Mouse (Mus musculus) lung, postnatal 36 days (tissue): ENCODE results near the gene Ksr2.
A peak's percentile ranks its signal among the peaks of the same experiment; 100 is the strongest.
"Not testable (repeated sequence)": the region's sequence is repeated elsewhere in the genome, so short reads cannot be mapped to it uniquely, and the experiment has no call there.

Source experiments
- DNase-seq: peaks from one replicate; pipeline ENCODE4 v3.0.0; 2022; ENCODE audit warnings: mixed read lengths

Gene Ksr2

DNA sequence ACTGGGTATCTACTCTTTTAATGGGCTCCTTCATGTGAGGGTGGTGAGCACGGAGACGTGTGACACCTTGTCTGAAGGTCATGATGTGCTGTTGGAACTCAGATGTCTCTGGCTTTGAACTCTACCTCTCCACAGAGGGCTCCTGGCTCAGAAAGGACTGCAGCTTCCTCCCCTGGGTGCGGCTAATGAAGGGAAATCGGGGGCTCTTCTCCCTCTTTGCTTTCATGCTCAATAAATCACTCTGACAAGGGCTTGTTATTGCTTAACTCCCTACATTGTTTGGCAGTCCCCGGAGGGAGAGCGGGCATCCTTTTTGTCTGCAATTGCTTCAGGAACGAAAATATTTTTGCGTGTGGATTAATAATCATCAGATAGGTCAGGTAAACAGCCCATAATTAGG lies 127.9 kb downstream of the Ksr2 start:
- no peak for DNase-seq

DNA sequence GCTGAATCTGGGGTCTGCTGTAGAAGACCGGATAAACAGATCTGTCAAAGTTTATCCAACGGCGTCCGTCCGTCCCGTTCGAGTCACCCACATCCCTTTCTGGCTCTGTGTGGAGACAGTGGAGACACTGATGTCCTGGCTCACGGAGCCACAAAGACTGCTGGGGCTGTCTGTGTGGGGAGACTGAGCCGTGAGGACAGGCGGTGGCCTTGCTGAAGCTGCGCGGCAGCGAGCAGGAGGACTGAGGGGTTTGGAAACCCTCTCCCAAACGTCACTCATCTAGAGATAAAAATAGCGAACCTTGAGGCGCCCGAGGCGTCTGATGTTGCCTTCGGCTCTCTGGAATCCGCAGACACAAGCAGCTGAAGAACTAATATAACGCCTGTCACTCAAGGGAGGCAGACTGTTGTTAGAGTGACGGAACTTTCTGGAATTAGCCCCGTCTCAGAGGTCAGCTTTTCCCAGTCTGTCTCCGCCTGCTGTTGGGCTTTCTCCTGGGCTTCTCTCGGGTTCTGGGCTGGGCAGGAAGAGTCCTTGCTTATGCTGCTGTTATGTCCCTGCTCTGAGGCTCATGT lies 133.0 kb downstream of the Ksr2 start:
- peak; percentile 13 for DNase-seq

DNA sequence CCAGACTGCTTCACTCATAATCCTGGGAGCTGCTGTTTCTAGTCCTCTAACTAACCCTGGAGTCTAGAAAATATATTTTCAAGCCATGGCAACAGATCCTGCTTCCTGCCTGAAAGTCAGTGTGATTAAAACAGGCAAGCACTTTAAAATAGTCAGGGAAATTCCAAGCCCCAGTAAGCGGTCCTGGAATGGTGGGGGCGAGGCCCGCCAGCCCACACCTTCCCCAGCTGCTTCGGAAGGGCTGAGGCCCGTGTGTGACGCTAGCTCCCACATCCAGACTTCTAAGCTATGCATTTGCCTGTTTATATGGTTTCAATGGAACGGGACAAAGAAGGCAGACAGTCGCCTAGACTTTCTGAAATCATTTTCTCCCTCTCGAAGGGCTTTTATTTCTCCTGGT lies 137.2 kb downstream of the Ksr2 start:
- no peak for DNase-seq

DNA sequence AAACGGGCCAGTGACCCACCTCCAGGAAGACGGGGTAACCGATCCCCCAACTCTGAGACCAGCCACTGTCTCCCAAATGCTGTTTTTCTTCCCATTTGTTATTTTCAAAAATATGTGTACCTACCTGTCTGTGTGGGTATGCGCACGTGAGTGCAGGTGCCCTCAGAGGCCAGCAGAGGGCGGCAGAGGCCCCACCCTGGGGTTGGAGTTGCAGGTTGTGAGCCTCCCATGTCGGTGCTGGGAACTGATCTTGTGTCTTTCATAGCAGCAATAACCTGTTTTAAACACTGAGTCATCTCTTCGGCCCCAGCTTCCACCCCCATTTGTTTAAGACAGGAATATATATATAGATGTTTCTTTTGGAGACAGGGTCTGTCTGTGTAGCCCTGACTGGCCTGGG lies 138.3 kb downstream of the Ksr2 start:
- DNase-seq: no peak

DNA sequence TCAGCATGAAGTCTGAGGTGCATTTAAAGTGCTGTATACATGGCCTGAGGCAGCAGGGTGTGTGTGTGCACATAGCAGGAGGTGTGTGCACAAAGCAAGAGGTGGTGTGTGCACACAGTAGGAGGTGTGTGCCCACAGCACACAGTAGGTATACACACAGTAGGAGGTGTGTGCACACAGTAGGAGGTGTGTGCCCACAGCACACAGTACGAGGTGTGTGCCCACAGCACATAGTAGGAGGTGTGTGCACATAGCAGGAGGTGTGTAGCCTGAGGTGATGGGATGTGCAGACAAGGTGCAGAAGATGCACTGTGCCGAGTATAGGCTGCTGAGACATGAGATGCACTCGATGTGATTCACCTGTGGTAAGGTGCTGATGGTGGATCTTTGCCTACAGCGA lies 140.7 kb downstream of the Ksr2 start:
- DNase-seq: no peak

DNA sequence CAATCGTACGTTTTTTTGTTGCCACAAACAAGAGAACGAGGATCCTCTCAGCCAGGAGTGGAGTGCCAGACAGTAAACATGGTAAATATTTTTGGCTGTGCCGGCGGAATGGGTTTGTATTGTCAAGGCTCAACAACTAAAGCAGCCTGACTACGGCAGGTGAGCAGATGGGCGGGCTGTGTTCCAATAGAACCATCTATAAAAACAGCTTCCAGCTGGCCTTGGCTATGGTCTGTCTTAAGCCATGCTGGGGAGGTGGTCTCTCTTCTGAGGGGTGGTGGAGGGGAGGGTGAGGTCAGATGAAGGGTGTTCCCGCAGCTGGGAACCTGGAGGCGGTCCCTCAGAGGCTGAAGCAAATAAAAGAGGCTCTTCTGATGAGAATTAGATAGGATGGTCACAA lies 142.8 kb downstream of the Ksr2 start:
- DNase-seq: no peak

DNA sequence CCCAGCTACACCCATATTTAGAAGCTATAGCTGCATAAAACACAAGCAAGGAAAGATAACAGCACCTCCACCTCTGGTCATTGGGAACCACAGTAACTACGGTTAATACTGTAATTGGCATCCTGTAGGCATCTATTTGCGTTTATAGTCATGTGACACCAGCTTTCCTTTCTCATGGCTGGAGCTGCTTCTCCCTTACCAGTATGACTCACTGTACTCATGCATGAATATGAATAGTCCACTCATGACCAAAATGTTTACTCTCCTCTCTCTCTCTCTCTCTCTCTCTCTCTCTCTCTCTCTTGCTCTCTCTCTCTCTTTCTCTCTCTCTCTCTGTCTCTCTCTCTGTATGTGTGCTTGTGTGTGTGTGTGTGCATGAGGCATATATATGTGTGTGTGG lies 147.3 kb downstream of the Ksr2 start:
- no peak for DNase-seq

DNA sequence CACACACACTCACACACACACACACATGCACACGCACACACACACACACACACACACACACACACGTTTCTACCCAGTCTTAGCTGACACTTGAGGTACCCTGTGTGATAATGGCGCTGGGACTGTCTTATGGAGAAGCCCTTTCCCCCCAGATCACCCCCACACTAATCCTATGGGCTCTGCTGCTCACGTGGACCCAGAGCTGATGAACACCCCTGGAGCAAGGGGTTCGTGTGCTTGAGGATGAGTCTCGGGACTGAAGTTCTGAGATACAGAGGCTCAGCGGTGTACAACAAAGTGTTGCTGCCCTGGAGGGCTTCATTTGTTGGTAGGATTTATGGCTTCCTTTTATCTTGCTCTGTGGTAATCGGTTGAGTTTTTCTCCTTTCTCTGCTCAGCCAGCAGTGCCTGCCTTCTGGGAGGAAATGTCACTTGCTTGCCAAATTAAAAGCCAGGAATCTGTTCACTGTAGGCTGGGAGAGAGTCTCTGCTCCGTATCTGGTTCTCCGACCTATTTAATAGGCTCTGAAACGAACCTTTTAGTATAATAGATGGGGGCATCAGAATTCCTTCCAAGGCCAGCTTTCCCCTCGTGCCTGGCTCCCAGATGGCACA lies 152.4 kb downstream of the Ksr2 start:
- DNase-seq: no peak

DNA sequence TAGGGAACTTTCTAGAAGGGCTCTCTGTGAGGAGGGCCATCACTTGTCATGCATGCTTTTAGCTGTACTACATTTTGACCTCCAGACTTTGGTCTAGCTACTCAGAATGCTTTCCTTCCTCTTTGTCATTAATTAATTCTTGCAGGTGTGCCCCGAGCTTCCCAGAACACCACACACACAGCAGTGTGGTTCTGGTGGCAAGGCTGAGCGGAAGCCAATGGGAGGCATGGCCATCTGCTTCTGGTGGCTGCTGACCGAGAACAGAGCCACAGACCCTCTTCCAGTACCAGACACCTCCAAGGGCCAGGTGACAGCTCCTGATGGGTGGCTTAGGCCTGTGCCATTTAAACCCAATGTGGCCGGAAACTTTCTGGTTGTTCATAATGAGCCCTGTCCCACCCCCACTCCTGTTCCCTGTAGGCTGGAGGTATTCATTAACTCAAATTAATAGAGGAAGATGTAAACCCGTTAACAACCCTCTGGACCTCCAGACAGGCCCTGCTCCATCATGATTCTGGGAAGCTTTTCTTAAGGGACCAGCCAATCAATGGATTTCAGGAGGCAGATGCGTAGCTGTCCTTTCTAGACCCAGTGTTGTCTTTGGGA lies 155.5 kb downstream of the Ksr2 start:
- no peak for DNase-seq

DNA sequence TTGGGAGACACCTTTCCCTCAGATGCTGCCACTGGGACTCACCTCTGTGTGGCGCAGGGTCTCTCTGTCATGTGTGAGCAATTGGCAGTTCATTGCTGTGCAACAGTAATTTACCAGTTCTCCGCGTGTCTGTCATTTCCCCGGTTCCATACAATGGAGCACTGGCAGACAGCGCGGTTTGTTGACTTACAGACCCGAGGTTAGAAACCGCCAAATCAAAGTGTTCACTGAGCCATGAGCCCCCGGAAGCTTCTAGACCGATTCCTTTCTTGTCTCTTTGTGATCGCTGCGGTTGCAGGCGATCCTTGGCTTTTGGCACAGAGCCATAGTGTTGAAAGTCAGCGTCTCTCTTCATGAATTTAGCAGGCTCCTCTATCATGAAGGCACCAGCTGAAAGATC lies 158.6 kb downstream of the Ksr2 start:
- no peak for DNase-seq

DNA sequence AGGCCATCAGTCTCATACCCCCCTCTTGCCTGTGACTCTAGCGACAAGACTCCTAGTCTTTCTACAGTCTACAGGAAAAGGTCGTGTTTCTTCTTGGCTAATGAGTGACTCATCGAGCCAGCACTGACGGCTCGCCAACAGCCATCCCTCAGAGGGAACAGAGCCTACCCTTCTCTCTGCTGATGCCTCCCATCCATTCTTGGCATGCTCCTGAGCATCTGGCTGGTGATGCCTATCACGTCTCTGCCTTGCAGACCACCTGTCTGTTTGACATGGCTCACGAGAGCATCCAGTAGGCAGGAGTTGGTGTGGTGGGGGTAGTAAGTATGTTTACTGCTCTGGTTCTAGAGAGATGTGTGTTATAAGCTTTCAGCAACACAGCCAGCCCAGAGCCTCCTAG lies 161.1 kb downstream of the Ksr2 start:
- no peak for DNase-seq

DNA sequence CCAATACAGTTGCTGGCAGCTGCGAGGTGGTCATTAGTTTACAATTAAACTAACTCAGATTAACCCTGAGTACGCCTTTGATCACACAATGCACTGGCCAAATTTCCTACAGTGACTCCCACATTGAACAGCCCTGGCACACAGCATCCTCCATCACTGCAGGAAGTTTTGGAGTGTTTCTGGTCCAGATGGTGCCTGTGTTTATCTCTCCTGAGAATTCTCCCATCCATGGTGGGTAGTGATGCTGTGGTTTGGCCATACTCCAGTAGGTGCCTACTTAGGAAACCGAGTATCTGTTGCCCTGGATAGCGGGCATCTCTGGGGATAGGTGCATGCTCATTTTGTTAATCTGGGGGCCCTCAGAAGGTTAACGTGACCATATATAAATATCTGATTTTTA lies 163.8 kb downstream of the Ksr2 start:
- DNase-seq: no peak

DNA sequence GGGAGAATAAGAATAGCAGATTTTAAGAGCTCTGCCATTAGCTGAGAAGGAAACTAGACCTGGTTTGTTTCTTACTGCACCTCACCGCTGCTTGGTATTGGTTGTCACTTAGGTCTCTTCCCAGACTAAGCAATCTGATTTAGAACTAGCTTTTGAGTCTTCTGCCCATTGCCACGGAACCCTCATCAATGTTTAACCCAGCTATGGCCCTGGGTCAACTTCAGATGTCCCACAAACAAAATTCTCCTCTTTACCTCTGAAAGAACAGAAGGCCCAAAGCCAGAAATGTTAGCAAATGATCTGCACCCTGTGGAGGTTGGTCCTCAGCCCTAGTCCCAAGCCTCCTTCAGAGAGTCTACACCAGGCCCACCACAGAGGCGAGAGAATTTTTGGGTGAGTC lies 167.9 kb downstream of the Ksr2 start:
- no peak for DNase-seq

DNA sequence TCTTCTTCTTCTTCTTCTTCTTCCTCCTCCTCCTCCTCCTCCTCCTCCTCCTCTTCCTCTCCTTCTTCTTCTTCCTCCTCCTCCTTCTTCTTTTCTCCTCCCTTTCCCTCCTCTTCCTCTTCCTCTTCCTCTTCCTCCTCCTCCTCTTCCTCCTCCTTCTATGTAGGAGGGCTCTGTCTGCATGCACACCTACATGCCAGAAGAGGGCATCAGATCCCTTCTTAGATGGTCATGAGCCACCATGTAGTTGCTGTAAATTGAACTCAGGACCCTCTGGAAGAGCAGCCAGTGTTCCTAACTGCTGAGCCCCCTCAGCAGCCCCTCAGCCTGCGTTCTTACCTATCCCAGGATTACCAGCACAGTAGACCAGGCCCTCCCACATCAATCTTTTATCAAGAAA lies 170.6 kb downstream of the Ksr2 start:
- no peak for DNase-seq

DNA sequence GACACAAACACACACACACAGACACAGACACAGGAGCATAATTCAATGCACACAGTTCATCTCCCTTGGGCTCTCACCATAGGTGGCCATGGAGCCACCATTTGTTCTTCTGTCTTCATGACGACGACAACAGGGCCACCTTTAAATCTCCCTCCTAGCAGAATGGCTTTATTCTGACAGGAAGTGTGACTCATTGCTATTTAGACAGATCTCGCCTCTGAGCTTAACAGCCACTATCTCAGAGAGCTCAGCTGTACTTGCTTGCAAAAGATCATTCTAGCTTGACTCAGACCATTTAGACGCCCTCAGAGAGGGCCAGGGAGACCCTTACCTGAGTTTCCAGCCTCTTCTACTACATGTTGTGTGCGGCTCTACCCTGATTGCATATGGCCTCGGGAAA lies 175.5 kb downstream of the Ksr2 start:
- DNase-seq: no peak

DNA sequence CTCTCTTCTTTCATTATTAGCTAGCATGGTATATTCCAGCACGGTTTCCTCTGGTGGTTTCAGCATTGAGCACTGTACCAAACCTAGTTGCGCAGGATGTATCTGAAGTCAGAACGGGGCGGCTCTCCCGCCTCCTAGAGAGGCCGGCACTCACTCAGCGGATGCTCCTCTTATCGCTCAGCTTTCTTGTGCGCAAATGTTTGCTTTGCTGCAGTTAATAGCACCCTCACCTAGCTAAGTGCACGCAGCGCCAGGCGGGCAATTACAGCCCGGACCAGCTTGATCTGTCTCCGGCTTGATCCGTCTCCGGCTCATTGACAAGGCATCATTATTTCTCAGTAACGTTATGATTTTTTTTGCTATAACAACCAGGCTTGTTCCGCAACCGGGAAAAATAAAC lies 179.5 kb downstream of the Ksr2 start:
- no peak for DNase-seq

DNA sequence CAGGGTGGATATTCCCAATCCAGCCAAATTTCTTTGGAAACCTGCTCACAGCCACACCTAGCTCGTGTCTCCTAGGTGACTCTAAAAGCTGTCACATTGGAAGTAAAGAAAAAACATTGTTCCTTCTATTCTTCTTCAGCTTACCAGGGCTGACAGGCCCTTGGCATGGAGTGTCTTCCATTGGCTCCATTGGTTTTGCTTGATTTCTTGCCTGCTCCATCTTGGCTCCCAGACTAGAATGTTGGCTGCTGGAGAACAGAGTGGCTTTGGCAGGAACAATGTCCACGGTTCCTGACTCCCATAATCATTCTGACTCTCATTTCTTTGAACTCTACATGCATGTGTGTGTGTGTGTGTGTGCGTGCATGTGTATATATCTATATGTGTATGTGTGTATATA lies 183.0 kb downstream of the Ksr2 start:
- DNase-seq: no peak

DNA sequence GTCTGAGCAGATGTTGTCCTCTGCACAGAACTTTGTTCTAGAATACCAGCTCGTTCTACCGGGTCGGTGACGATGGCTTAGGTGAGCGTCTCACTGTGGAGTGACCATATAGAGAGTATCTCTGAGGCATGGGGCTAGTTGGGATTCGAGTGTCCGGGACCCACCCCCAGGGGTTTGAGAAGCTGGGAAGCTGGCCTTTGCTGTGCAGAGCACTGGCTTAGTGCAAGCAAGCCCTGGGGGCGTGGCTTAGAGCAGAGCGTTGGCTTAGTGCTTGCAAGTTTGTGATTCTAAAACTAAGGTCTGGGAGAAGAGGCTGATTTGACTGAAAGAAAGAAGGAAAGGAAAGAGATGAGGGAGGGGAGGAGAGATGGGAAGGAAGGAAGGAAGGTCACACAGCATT lies 188.2 kb downstream of the Ksr2 start:
- DNase-seq: no peak

DNA sequence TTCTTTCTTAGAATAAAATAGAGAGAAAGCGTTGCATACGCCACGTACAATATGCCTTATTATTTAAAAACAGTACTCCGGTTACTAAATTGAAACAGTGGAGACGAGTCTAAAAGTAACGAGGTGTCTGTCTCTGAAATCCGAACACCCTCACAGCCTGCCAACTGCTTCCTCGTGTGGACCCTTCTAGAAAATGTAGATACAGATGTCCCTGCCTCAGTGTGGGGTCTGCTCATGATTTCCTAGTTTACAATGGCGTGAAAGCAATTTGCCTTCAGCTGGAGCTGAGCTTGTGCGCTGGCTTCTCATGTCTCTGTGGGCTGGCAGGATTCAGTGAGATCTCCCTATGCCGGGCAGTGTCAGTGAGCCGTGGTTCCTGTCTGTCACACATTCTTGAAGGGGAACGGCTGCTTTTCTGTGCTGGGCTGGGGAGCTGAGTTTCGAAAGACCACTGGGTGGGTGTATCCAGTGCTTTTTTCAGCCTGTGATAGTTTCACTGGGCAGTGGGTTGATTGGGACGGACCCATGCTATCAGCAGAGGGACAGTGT lies 194.0 kb downstream of the Ksr2 start:
- no peak for DNase-seq

DNA sequence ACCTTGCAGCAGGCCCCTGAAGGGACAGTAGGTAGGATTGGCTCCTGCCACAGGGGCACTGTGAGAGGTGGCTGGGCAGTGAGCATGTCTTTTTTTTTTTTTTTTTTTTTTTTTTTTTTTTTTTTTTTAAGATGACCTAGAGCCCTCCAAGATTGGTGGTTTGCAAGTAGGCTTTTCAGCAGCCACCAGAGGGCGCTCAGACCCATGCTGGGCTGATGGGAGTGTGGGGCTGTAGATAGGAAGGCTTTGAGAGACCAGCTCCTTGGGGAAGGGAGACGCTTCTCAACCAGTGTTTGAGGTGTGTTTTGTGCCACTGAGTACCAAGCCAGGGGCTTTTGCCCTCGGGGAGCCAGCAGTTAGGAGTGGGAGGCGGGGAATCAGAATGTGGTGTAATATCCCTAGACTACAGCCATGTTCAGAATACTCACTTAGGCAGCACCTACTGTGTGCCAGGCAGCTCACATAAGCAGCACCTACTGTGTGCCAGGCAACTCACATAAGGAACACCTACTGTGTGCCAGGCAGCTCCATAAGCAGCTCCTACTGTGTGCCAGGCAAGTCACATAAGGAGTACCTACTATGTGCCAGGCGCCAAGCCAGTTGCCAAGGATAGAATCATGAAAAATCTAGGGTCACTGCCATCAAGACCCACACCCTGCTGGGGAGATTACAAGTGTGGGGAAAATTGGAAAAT lies 200.7 kb downstream of the Ksr2 start:
- DNase-seq: peak; percentile 72

DNA sequence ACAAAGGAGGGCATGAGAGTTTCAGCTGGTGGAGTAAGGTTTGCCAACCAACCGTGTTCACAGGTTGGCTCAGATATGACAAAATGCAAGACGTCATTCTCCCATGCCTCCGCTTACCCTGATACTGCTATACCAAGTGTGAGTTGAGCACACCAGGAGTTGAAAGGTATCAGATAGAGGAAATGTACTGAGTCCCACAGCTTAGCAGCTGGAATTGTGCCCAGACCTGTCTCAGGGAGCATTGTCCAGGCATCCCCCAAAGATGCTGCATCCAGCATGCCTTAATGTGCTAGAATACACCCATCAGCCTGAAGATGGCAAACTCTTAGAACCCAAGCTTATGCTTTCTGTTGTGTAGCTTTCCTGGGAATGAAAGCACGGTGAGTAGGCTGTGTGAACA lies 206.5 kb downstream of the Ksr2 start:
- DNase-seq: no peak

DNA sequence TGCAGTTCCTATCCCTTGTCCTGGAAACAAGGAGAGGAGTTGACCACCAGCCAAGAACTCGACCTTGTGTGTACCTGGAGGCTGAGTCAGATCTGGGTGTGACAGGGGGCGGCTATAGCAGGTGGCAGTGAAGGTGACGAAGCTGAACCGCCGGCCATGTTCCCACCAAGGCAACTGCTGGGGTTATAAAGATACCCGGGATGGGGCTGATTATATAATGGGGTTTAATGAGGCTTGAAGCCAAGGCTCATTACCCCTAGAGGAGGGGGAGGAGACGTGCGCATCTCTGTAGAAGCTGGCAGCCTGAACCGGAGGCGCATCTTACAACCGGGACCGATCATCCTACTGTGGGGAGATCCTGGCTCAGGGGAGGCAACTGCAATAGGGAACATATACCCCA lies 208.4 kb downstream of the Ksr2 start:
- DNase-seq: no peak

DNA sequence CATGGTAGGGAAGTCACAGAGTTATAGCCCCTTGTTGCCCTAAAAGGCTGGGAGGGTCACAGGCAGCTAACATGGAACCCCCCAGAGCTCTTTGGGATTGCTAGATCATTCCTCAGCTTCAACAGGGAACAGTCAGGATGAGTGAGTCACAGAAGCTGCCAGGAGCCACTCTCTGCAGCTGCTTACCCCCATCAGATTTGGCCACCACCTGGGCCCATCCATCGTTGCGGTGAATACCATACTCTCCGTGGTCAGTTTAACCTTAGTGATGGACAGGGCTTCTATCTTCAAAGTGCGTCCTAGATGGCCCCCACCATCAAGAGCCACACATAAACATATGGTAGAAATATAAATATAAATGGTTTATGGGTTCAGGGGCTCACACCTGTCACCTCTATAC lies 209.4 kb downstream of the Ksr2 start:
- DNase-seq: not testable (repeated sequence)

DNA sequence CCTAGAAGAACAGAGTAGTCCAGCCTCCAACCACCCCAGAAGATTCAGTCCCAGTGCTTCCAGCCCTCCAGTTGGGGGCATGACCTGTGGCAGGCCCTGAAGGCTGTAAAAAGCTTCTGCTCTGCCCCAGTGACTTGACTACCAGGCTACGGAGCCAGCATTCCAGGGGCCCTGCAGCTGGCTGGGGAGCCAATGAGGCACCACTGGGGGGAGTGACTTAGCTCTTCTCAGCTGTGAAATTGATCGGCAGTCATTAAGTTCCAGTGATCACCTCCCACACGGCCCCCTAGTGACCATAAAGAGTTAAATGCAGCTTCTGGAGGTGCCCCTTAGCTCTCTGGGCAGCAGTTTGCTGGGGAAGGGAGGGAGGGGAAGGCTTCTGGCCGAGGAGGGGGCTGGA lies 213.1 kb downstream of the Ksr2 start:
- no peak for DNase-seq
